Mouse (Mus musculus) MEL (cell line): ENCODE measurements around the gene Tbc1d5. TPM values are rescaled to one million over a fixed set of nuclear protein-coding genes. Genes with fewer than 3 reads are reported as not detected.

ENCODE experiments used
- DNase-seq: peaks from one replicate; pipeline ENCODE4 v3.0.0; 2011; ENCODE audit warnings: low read depth, low spot score
- H3K27ac ChIP-seq: 2 replicates; pipeline ENCODE4 v1.5.1; 2012; ENCODE audit warnings: low read depth, mild to moderate bottlenecking, control low read depth, low read length, moderate library complexity; ENCODE audit not compliant: control insufficient read depth
- H3K27me3 ChIP-seq, 2 experiments: fragments of 150-350 bp in 1 of 2; sonication (generic) in 1 of 2; 2 replicates each; pipeline ENCODE4 v1.6.1; 2012; ENCODE audit warnings: low read length in 2 of 2, mild to moderate bottlenecking in 2 of 2, improper control_type of control experiment in 1 of 2, moderate library complexity in 1 of 2; ENCODE audit not compliant: insufficient read depth in 2 of 2, control insufficient read depth in 1 of 2
- H3K36me3 ChIP-seq, 2 experiments: 2 replicates each; pipeline ENCODE4 v1.6.1; 2012 to 2014; ENCODE audit warnings: low read length in 2 of 2, improper control_type of control experiment in 1 of 2, inconsistent platforms in 1 of 2, mild to moderate bottlenecking in 1 of 2; ENCODE audit not compliant: insufficient read depth in 2 of 2, control insufficient read depth in 1 of 2
- H3K4me1 ChIP-seq, 2 experiments: fragments of 150-350 bp in 1 of 2; sonication (generic) in 1 of 2; 2 replicates each; pipeline ENCODE4 v1.6.1; 2012; ENCODE audit warnings: low read length in 2 of 2, improper control_type of control experiment in 1 of 2, mild to moderate bottlenecking in 1 of 2; ENCODE audit not compliant: insufficient read depth in 2 of 2, control insufficient read depth in 1 of 2
- H3K4me3 ChIP-seq, 2 experiments: fragments of 150-350 bp in 1 of 2; sonication (generic) in 1 of 2; 2 replicates each; pipeline ENCODE4 v1.5.1; 2012; ENCODE audit warnings: low read depth in 2 of 2, low read length in 2 of 2, mild to moderate bottlenecking in 2 of 2, moderate library complexity in 2 of 2, control low read depth in 1 of 2, improper control_type of control experiment in 1 of 2; ENCODE audit not compliant: control insufficient read depth in 1 of 2, insufficient read depth in 1 of 2
- H3K79me2 ChIP-seq: 2 replicates; pipeline ENCODE4 v1.6.1; 2012; ENCODE audit warnings: mild to moderate bottlenecking, low read length, moderate library complexity; ENCODE audit not compliant: control insufficient read depth, poor library complexity, insufficient read depth
- H3K9ac ChIP-seq: 2 replicates; pipeline ENCODE4 v1.6.1; 2012; ENCODE audit warnings: low read depth, mild to moderate bottlenecking, control low read depth, low read length, moderate library complexity; ENCODE audit not compliant: control insufficient read depth, poor library complexity, severe bottlenecking
- H3K9me3 ChIP-seq: fragments of 150-350 bp; sonication (generic); replicated peaks from 2 replicates; pipeline ENCODE4 v1.6.1; 2012; ENCODE audit warnings: mild to moderate bottlenecking, low read length, improper control_type of control experiment, moderate library complexity; ENCODE audit not compliant: insufficient read depth
- BHLHE40 ChIP-seq: IDR thresholded peaks from 2 replicates; pipeline ENCODE4 v1.6.1; 2012; ENCODE audit warnings: low read depth, mild to moderate bottlenecking, inconsistent platforms, low read length, improper control_type of control experiment, borderline replicate concordance
- CHD1 ChIP-seq: IDR thresholded peaks from 2 replicates; pipeline ENCODE4 v1.6.1; 2012; ENCODE audit warnings: low read depth, mild to moderate bottlenecking, inconsistent platforms, low read length, improper control_type of control experiment
- CHD2 ChIP-seq: IDR thresholded peaks from 2 replicates; pipeline ENCODE4 v1.6.1; 2011; ENCODE audit warnings: low read length, improper control_type of control experiment
- CTCF ChIP-seq, 3 experiments: IDR thresholded peaks in 2 of 3; conservative IDR thresholded peaks in 1 of 3; 2 replicates each; pipeline ENCODE4 v1.5.1; 2011 to 2012; ENCODE audit warnings: low read length in 3 of 3, low read depth in 2 of 3, mild to moderate bottlenecking in 2 of 3, improper control_type of control experiment in 1 of 3, inconsistent platforms in 1 of 3, mixed read lengths in 1 of 3, moderate library complexity in 1 of 3; ENCODE audit not compliant: control insufficient read depth in 1 of 3, insufficient read depth in 1 of 3, poor library complexity in 1 of 3, severe bottlenecking in 1 of 3
- ELF1 ChIP-seq: IDR thresholded peaks from 2 replicates; pipeline ENCODE4 v1.6.1; 2014; ENCODE audit warnings: low read depth, mild to moderate bottlenecking, inconsistent platforms, low read length, improper control_type of control experiment, moderate library complexity
- ETS1 ChIP-seq: IDR thresholded peaks from 2 replicates; pipeline ENCODE4 v1.6.1; 2012; ENCODE audit warnings: low read depth, mild to moderate bottlenecking, inconsistent platforms, low read length, improper control_type of control experiment, moderate library complexity
- GABPA ChIP-seq: IDR thresholded peaks from 2 replicates; pipeline ENCODE4 v1.6.1; 2012; ENCODE audit warnings: low read depth, mild to moderate bottlenecking, inconsistent platforms, low read length, improper control_type of control experiment, moderate library complexity
- GATA1 ChIP-seq: IDR thresholded peaks from 2 replicates; pipeline ENCODE4 v1.6.1; 2011; ENCODE audit warnings: low read depth, low read length, improper control_type of control experiment
- KAT2A ChIP-seq: conservative IDR thresholded peaks from 2 replicates; pipeline ENCODE4 v1.6.1; 2012; ENCODE audit warnings: low read depth, low read length, improper control_type of control experiment, inconsistent platforms
- MAFK ChIP-seq: IDR thresholded peaks from 2 replicates; pipeline ENCODE4 v1.6.1; 2011; ENCODE audit warnings: low read depth, mild to moderate bottlenecking, low read length, improper control_type of control experiment, borderline replicate concordance
- MAX ChIP-seq: IDR thresholded peaks from 2 replicates; pipeline ENCODE4 v1.6.1; 2011; ENCODE audit warnings: low read length, improper control_type of control experiment
- MAZ ChIP-seq: IDR thresholded peaks from 2 replicates; pipeline ENCODE4 v1.6.1; 2012; ENCODE audit warnings: low read depth, mild to moderate bottlenecking, inconsistent platforms, low read length, improper control_type of control experiment
- MYB ChIP-seq: IDR thresholded peaks from 2 replicates; pipeline ENCODE4 v1.6.1; 2011; ENCODE audit warnings: mild to moderate bottlenecking, low read depth, low read length, improper control_type of control experiment
- MYC ChIP-seq: IDR thresholded peaks from 2 replicates; pipeline ENCODE4 v1.6.1; 2011; ENCODE audit warnings: low read depth, mild to moderate bottlenecking, low read length, improper control_type of control experiment, moderate library complexity
- POLR2A ChIP-seq, 2 experiments: IDR thresholded peaks; 2 replicates each; pipeline ENCODE4 v1.6.1; 2011 to 2012; ENCODE audit warnings: low read length in 2 of 2, mild to moderate bottlenecking in 2 of 2, control low read depth in 1 of 2, improper control_type of control experiment in 1 of 2, low read depth in 1 of 2, moderate library complexity in 1 of 2; ENCODE audit not compliant: control insufficient read depth in 1 of 2, insufficient read depth in 1 of 2, poor library complexity in 1 of 2
- POLR2AphosphoS2 ChIP-seq: IDR thresholded peaks from 2 replicates; pipeline ENCODE4 v1.6.1; 2011; ENCODE audit warnings: low read length, improper control_type of control experiment
- POLR2AphosphoS5 ChIP-seq: IDR thresholded peaks from 2 replicates; pipeline ENCODE4 v1.6.1; 2012; ENCODE audit warnings: low read depth, borderline replicate concordance, mild to moderate bottlenecking, inconsistent platforms, low read length, moderate library complexity, mixed read lengths
- RAD21 ChIP-seq: IDR thresholded peaks from 2 replicates; pipeline ENCODE4 v1.6.1; 2011; ENCODE audit warnings: mild to moderate bottlenecking, low read depth, low read length, improper control_type of control experiment
- SIN3A ChIP-seq: IDR thresholded peaks from 2 replicates; pipeline ENCODE4 v1.6.1; 2012; ENCODE audit warnings: low read length, improper control_type of control experiment, inconsistent platforms
- SMC3 ChIP-seq: IDR thresholded peaks from 2 replicates; pipeline ENCODE4 v1.6.1; 2011; ENCODE audit warnings: low read depth, low read length, improper control_type of control experiment
- TAL1 ChIP-seq: IDR thresholded peaks from 2 replicates; pipeline ENCODE4 v1.6.1; 2012; ENCODE audit warnings: mild to moderate bottlenecking, inconsistent platforms, low read length, moderate library complexity, mixed read lengths
- TCF12 ChIP-seq: IDR thresholded peaks from 2 replicates; pipeline ENCODE4 v1.6.1; 2014; ENCODE audit warnings: low read depth, mild to moderate bottlenecking, inconsistent platforms, low read length, improper control_type of control experiment, moderate library complexity
- USF1 ChIP-seq: IDR thresholded peaks from 2 replicates; pipeline ENCODE4 v1.6.1; 2014; ENCODE audit warnings: low read depth, mild to moderate bottlenecking, inconsistent platforms, low read length, improper control_type of control experiment, moderate library complexity
- USF2 ChIP-seq, 2 experiments: IDR thresholded peaks; 2 replicates each; pipeline ENCODE4 v1.6.1; 2011 to 2012; ENCODE audit warnings: improper control_type of control experiment in 2 of 2, low read length in 2 of 2, borderline replicate concordance in 1 of 2, inconsistent platforms in 1 of 2, low read depth in 1 of 2, mild to moderate bottlenecking in 1 of 2; ENCODE audit not compliant: insufficient read depth in 1 of 2
- ZC3H11A ChIP-seq: IDR thresholded peaks from 2 replicates; pipeline ENCODE4 v1.6.1; 2012; ENCODE audit warnings: low read depth, mild to moderate bottlenecking, inconsistent platforms, low read length, improper control_type of control experiment
- ZKSCAN1 ChIP-seq: IDR thresholded peaks from 2 replicates; pipeline ENCODE4 v1.6.1; 2012; ENCODE audit warnings: low read depth, mild to moderate bottlenecking, inconsistent platforms, low read length, improper control_type of control experiment, moderate library complexity
- ZNF384 ChIP-seq: IDR thresholded peaks from 2 replicates; pipeline ENCODE4 v1.6.1; 2012; ENCODE audit warnings: low read depth, mild to moderate bottlenecking, inconsistent platforms, low read length, improper control_type of control experiment
- polyA plus RNA-seq, 2 experiments: library from polyadenylated mRNA; stranded (reverse) in 1 of 2; unstranded in 1 of 2; fragments of >175 nt in 1 of 2; fragments of >200 nt in 1 of 2; gene quantifications; 2 replicates each; pipeline versions ENCODE4 v1.2.1 to v1.2.4; 2012; ENCODE audit warnings: low replicate concordance in 2 of 2, low read depth in 1 of 2; ENCODE audit not compliant: insufficient read length in 2 of 2, insufficient read depth in 1 of 2, missing spikeins in 1 of 2
- total RNA-seq: library from RNA; depleted of rRNA; stranded (reverse); fragments of 300-350 nt; gene quantifications from 2 replicates; pipeline ENCODE4 v1.2.3, GENCODE M21; 2012

The Tbc1d5 gene
- total and polyA plus RNA-seq, 3 experiments: 5.4 to 116 (median 8.2) TPM

DNA sequence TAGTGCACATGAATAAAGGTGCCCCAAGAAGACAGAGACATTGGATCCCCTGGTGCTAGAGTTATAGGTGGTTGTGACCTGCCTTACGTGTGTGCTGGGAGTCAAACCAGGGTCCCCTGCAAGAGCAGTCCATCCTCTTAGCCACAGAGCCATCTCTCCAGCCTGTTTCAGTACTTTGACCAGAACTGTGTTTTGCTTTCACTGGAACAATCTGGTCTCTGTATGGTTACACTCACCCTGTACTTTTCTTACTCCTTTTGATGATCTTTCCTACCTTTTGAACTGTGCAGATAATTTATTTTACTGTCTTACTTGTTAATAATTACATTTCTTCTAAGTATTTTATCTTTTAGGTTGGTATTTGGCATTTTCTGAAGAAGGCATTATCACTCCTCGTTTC is 387.5 kb downstream of the Tbc1d5 start:
- Histone ChIP-seq H3K4me3 (no peak overlapping the region), H3K9ac (no peak overlapping the region), H3K36me3 (peaks cover 0 to 2% of the 10 kb centered on the region in 2 experiments; a peak in 1 of 4 replicates), H3K4me1 (no peaks in the 10 kb centered on the region), H3K27me3 (no peaks in the 10 kb centered on the region), H3K27ac (no peak overlapping the region), H3K9me3 (no peaks in the 10 kb centered on the region), H3K79me2 (no peaks in the 10 kb centered on the region)
- no peak for DNase-seq
- no peak for TF ChIP-seq GABPA
- no peak for TF ChIP-seq TAL1
- TF ChIP-seq ELF1: no peak
- no peak for TF ChIP-seq ETS1
- no peak for TF ChIP-seq SIN3A
- TF ChIP-seq ZNF384: no peak
- TF ChIP-seq MAZ: no peak
- TF ChIP-seq TCF12: no peak
- TF ChIP-seq CHD2: no peak
- TF ChIP-seq USF1: no peak

DNA sequence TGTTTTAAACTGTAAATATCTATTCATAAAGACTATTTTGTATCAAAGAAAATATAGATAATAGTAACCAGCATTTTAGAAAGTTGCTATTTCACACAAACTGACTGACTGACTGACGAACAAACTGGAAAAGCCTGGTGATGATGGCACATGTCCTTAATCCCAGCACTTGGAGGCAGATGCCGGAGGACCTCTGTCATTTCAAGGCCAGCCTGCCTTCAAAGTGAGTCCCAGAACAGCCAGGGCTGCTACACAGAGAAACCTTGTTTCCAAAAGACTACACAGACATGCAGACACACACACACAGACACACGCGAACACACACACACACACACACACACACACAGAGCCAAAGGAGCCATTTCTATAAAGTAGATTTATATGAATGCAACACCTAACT is 390.3 kb downstream of the Tbc1d5 start:
- Histone ChIP-seq H3K79me2 (no peaks in the 10 kb centered on the region), H3K27me3 (no peaks in the 10 kb centered on the region), H3K27ac (no peak overlapping the region), H3K9me3 (no peaks in the 10 kb centered on the region), H3K36me3 (no peaks in the 10 kb centered on the region), H3K4me3 (no peak overlapping the region), H3K9ac (no peak overlapping the region), H3K4me1 (no peaks in the 10 kb centered on the region)
- no peak for TF ChIP-seq CHD1
- no peak for TF ChIP-seq CTCF (IDR thresholded peaks at IDR 0.05 in 2 of 3, conservative IDR thresholded peaks at IDR 0.05 in 1 of 3; ENCODE audit: control insufficient read depth in 1 of 3, insufficient read depth in 1 of 3, low read depth in 2 of 3, low read length in 3 of 3, poor library complexity in 1 of 3, severe bottlenecking in 1 of 3)
- DNase-seq: no peak

DNA sequence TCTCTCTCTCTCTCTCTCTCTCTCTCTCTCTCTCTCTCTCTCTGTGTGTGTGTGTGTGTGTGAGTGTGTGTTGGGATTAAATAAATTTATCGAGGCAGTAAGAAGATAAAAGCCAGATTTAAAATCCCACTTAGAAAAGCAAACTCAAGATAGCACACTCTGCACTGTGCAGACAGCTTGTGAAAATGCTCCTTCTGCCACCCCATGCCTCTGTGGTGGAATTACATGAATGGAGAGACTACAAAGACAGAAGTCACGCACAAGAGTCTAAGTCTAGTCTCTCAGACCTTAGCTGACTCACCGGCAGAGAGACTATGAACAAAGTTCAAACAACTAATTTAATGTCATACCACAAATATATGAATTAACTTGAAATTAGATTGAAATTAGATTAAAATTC is 403.9 kb downstream of the Tbc1d5 start:
- DNase-seq: no peak
- Histone ChIP-seq H3K79me2 (no peaks in the 10 kb centered on the region), H3K27me3 (no peaks in the 10 kb centered on the region), H3K4me1 (no peaks in the 10 kb centered on the region), H3K4me3 (no peak overlapping the region), H3K27ac (no peak overlapping the region), H3K9me3 (no peaks in the 10 kb centered on the region), H3K36me3 (no peaks in the 10 kb centered on the region), H3K9ac (no peak overlapping the region)
- no peak for TF ChIP-seq CHD2
- no peak for TF ChIP-seq MAFK
- TF ChIP-seq KAT2A: no peak
- TF ChIP-seq SMC3: peak; percentile 39
- no peak for TF ChIP-seq MYB
- no peak for TF ChIP-seq GATA1
- TF ChIP-seq BHLHE40: no peak
- TF ChIP-seq CTCF (IDR thresholded peaks at IDR 0.05 in 2 of 3, conservative IDR thresholded peaks at IDR 0.05 in 1 of 3; ENCODE audit: control insufficient read depth in 1 of 3, insufficient read depth in 1 of 3, low read depth in 2 of 3, low read length in 3 of 3, poor library complexity in 1 of 3, severe bottlenecking in 1 of 3): peak in 1 of 3 experiments; percentile 17; a peak in 2 of 6 replicates
- TF ChIP-seq POLR2AphosphoS2: no peak
- no peak for TF ChIP-seq TAL1
- no peak for TF ChIP-seq ZNF384
- TF ChIP-seq RAD21: peak; percentile 22
- TF ChIP-seq MYC: no peak
- TF ChIP-seq POLR2AphosphoS5: no peak
- no peak for TF ChIP-seq MAZ
- TF ChIP-seq ZC3H11A: peak; percentile 12; the same call in 1 of the 2 replicates
- no peak for TF ChIP-seq MAX
- no peak for TF ChIP-seq USF2 (IDR thresholded peaks at IDR 0.05; ENCODE audit: borderline replicate concordance in 1 of 2, insufficient read depth in 1 of 2, low read depth in 1 of 2, low read length in 2 of 2)
- no peak for TF ChIP-seq POLR2A (IDR thresholded peaks at IDR 0.05; ENCODE audit: control insufficient read depth in 1 of 2, insufficient read depth in 1 of 2, low read depth in 1 of 2, low read length in 2 of 2, poor library complexity in 1 of 2)
- no peak for TF ChIP-seq ZKSCAN1
